Mouse (Mus musculus) gastrocnemius, postnatal 14 days (tissue): ENCODE measurements around the gene Zfp575. TPM values are rescaled to one million over a fixed set of nuclear protein-coding genes. Genes with fewer than 3 reads are reported as not detected.

Experiments used
- total RNA-seq, 2 experiments: library from RNA; stranded (reverse); gene quantifications; 2 replicates each; pipeline ENCODE4 v1.2.3; 2021

The Zfp575 gene
- total RNA-seq, 2 experiments from 2014 or later = 0.38 to 0.45 TPM

Other genes with a start within 250 kb of the Zfp575 start
- gene Lypd5, start 238.4 kb downstream of the Zfp575 start, total RNA-seq = not detected
- gene Kcnn4, start 217.4 kb downstream of the Zfp575 start, total RNA-seq = under 1 TPM; 0.29 to 0.33 TPM
- 1 to 10 TPM; 9.2 to 9.5 TPM for gene Smg9, start 188.0 kb downstream of the Zfp575 start, total RNA-seq
- under 1 TPM in 1 of 2 experiments, not detected in 1; 0.12 TPM for gene Irgc1, start 135.3 kb downstream of the Zfp575 start, total RNA-seq
- gene Plaur, start 125.2 kb downstream of the Zfp575 start, total RNA-seq = 1 to 10 TPM in 1 of 2 experiments, under 1 TPM in 1; 0.84 to 1.2 TPM
- 10 to 100 TPM in 1 of 2 experiments, 1 to 10 TPM in 1; 5.3 to 17.7 TPM for gene Cadm4, start 105.6 kb downstream of the Zfp575 start, total RNA-seq
- 1 to 10 TPM; 6.4 to 8.3 TPM for gene Zfp428, start 80.6 kb downstream of the Zfp575 start, total RNA-seq
- not detected for gene AC161166.1, start 75.2 kb downstream of the Zfp575 start, total RNA-seq
- 10 to 100 TPM; 10.5 to 12.8 TPM for gene Irgq, start 57.0 kb downstream of the Zfp575 start, total RNA-seq
- not detected for gene Pinlyp, start 41.5 kb downstream of the Zfp575 start, total RNA-seq
- 10 to 100 TPM; 16.5 to 18.5 TPM for gene Xrcc1, start 41.4 kb downstream of the Zfp575 start, total RNA-seq
- gene Ethe1, start 98 bp downstream of the Zfp575 start, total RNA-seq = 10 to 100 TPM; 12.0 to 15.3 TPM
- gene Phldb3, start 23.1 kb upstream of the Zfp575 start, total RNA-seq = under 1 TPM; 0.59 to 0.66 TPM
- not detected for gene Lypd3, start 48.9 kb upstream of the Zfp575 start, total RNA-seq
- not detected for gene Tex101, start 89.0 kb upstream of the Zfp575 start, total RNA-seq
- not detected for gene BC049730, start 121.6 kb upstream of the Zfp575 start, total RNA-seq
- not detected for gene Gm4763, start 139.3 kb upstream of the Zfp575 start, total RNA-seq
- gene Cd177, start 172.7 kb upstream of the Zfp575 start, total RNA-seq = not detected
- not detected for gene Ceacam10, start 189.6 kb upstream of the Zfp575 start, total RNA-seq